Mouse (Mus musculus) spleen, adult 2 months (tissue): ENCODE results near the gene Prkcsh.

ENCODE experiments used
- CTCF ChIP-seq: fragments of 200-500 bp; IDR thresholded peaks from 2 replicates; pipeline ENCODE4 v1.5.1; 2011; ENCODE audit warnings: mild to moderate bottlenecking, inconsistent platforms; ENCODE audit not compliant: insufficient read depth, insufficient read length, insufficient replicate concordance; ENCODE audit errors: extremely low read depth
- POLR2A ChIP-seq: fragments of 200-500 bp; IDR thresholded peaks from 2 replicates; pipeline ENCODE4 v1.6.1; 2011; ENCODE audit warnings: low read depth, low read length, inconsistent platforms

GRCm38 (mm10) chr9:22054411-22055076 lies 51.9 kb downstream of the Prkcsh start:
- TF ChIP-seq POLR2A (no peak), CTCF (peak; percentile 64; the same call in 1 of the 2 replicates)
